Comparison of ENCODE assay signal across 8 mouse cellular contexts in the genomic region with DNA sequence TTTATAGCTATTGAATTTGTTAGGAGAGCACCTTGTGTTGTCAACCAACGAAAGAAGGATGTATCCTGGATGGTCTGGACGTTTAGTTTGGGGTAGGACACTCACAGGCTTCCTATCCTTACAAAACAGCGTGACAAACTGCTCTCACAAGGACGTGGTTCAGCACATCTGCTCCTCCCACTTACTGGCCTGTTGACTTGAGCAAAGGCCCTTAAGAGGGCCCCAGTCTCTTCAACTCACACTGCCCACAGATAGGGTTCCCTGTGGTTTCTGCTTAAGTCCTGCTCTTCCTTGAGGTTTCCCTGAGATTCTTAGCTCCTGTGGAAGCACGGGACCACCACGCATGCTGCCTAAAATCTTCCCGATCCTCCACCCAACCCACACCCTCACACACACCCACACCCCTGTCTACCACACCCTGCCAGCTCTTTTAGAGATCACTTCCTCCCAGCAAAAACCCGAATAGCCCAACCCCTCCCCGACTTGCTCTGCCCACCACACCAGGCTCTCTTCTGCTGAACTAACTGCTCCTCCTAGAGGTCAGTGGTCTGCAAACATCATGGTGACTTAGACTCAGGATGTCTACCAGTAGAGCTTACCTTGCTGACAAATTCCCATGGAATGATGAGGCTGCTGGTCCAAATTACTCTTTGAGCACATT.
DNase-seq lines count a peak whose midpoint lies in the region; ATAC-seq lines count a peak whose summit lies in the region.

No protein-coding gene starts in this region.

- H3K9ac ChIP-seq in heart, embryonic 14.5 days (ENCODE audit: low read length) = no peak overlapping the region

- no peak overlapping the region for H3K27ac ChIP-seq in heart, embryonic 14.5 days (replicated peaks in 1 of 2; ENCODE audit: control insufficient read depth in 1 of 2, insufficient read depth in 1 of 2, low read depth in 2 of 2, low read length in 2 of 2)
- peak overlapping the region; percentile 55 for H3K27ac ChIP-seq in limb, embryonic 10.5 days

- H3K36me3 ChIP-seq in heart, embryonic 14.5 days (ENCODE audit: control insufficient read depth, insufficient read depth, low read length) = no peaks in the 10 kb centered on the region
- no peaks in the 10 kb centered on the region for H3K36me3 ChIP-seq in limb, embryonic 10.5 days

- 0 out of 2 replicates have a peak overlapping the region, but pooled peaks have one; percentile 23 for H3K4me2 ChIP-seq in heart, embryonic 14.5 days (ENCODE audit: low read length)

- H3K4me3 ChIP-seq in heart, embryonic 14.5 days (ENCODE audit: control insufficient read depth in 1 of 2, insufficient read depth in 1 of 2, low read depth in 1 of 2, low read length in 2 of 2) = no peak overlapping the region
- no peak overlapping the region for H3K4me3 ChIP-seq in limb, embryonic 10.5 days

- H3K27me3 ChIP-seq in heart, embryonic 14.5 days (ENCODE audit: control insufficient read depth, insufficient read depth, low read length) = no peaks in the 10 kb centered on the region
- H3K27me3 ChIP-seq in limb, embryonic 10.5 days (ENCODE audit: low read depth, poor library complexity, severe bottlenecking) = no peaks in the 10 kb centered on the region

- H3K9me3 ChIP-seq in heart, embryonic 14.5 days (ENCODE audit: control insufficient read depth, low read length) = no peaks in the 10 kb centered on the region
- no peaks in the 10 kb centered on the region for H3K9me3 ChIP-seq in limb, embryonic 10.5 days (replicated peaks)

- no peak for DNase-seq in heart, postnatal 36 days
- DNase-seq in CD8-positive naive resting alpha-beta T cell, adult 2 months (ENCODE audit: low read depth in 2 of 2, low spot score in 2 of 2) = peak; percentile 18 to 36
- DNase-seq in limb, embryonic 10.5 days (ENCODE audit: low spot score) = no peak
- DNase-seq in natural killer cell, adult 2 months (ENCODE audit: low spot score in 2 of 2) = peak; percentile 20 to 25
- DNase-seq in retina, embryonic 14.5 days (ENCODE audit: low spot score) = no peak
- DNase-seq in adrenal gland, adult 2 months = no peak
- no peak for DNase-seq in kidney, adult 18-20 months

- H3K4me1 ChIP-seq in heart, embryonic 14.5 days (ENCODE audit: control insufficient read depth in 2 of 2, insufficient read depth in 2 of 2, low read length in 2 of 2) = peaks cover 2 to 13% of the 10 kb centered on the region in 2 experiments; a peak in 3 of 4 replicates
- peaks cover 20% of the 10 kb centered on the region for H3K4me1 ChIP-seq in limb, embryonic 10.5 days

- WGBS in heart, embryonic 14.5 days = 45% methylated on average over 9 of the region's 9 CpGs
- WGBS in limb, embryonic 10.5 days = 58% methylated on average over 9 of the region's 9 CpGs

- no peak for ATAC-seq in heart, embryonic 14.5 days (ENCODE audit: insufficient number of reproducible peaks, insufficient read depth, low FRiP score, low read depth)

- intact Hi-C loops in heart, postnatal 36 days (cut with DNase I) = no loop called here

Comparison
In these comparisons a context has a peak if more than half of its experiments do, and no peak if none do; other contexts are left out.
1. DNase-seq: peak in CD8-positive naive resting alpha-beta T cell, adult 2 months (2 of 2) and natural killer cell, adult 2 months (2 of 2); none in heart, postnatal 36 days (0 of 2), limb, embryonic 10.5 days (single experiment), retina, embryonic 14.5 days (single experiment), adrenal gland, adult 2 months (single experiment) and kidney, adult 18-20 months (single experiment).